Mouse (Mus musculus) lung, adult 2 months (tissue): ENCODE results near the gene Cbx1.

Experiments used
- CTCF ChIP-seq: fragments of 200-500 bp; IDR thresholded peaks from 2 replicates; pipeline ENCODE4 v1.5.1; 2011; ENCODE audit warnings: mild to moderate bottlenecking, low read length, control low read depth; ENCODE audit not compliant: insufficient read depth
- POLR2A ChIP-seq: fragments of 200-500 bp; IDR thresholded peaks from 2 replicates; pipeline ENCODE4 v1.6.1; 2011; ENCODE audit warnings: low read depth, mild to moderate bottlenecking, control low read depth, low read length, borderline replicate concordance; ENCODE audit errors: extremely low read depth

DNA sequence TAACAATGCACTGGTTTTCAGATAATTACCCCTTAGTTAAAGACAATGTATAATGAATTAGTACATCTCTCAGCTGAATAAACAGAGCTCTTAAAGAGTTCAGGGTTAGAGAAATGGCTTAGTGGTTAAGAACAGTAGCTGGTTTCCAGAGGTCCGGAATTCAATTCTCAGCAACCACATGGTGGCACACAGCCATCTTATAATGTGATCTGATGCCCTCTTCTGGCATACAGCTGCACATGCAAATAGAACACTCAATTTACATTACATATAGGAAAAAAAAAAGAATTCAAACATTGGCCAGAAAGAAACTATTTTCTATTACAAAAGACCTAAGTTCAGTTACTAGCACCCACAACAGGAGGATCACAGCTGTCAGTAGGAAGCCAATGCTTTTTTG lies 7.7 kb downstream of the Cbx1 start:
- 0 out of 2 replicates have a peak, but pooled peaks have one; percentile 9 for TF ChIP-seq CTCF
- TF ChIP-seq POLR2A: no peak
